Mouse (Mus musculus): ENCODE results near the gene Map3k12.

Map3k12 gene

DNA sequence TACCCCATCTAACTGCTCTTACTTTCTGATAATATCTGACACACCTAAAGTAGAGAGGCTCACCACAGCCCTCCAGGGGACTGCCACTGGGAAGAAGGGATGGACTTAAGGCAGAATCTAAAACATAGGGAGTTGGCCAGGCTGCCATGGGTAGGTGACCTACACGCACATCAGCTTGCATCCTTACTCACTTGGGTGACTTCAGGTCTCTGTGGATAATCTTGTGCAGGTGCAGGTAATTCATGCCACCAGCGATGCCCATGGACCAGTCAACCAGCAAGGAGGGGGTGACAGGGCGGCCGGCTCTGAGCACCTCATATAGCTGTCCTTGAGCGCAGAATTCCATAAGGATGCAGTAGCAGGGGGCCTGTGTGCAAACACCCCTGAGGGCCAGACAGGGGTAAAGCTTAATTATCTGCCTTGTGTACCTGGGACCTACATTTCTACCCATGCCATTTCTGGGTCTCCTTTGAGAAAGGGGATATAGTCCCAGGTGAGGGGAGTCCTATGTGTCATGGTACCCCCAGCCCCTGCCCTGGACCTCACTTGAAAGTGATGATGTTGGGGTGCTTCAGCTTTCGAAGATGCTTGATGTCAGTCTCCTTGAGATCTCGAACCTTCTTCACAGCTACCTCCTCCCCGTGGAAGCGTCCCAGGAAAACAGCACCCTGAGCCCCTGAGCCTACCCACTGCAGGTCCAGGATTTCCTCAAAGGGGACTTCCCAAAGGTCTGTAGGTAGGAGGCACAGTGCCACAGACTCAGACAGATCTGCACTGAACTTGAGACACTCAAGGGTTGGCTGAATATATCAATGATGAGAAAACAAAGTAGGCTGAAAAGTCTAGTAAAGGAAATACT is 12.7 kb downstream of the Map3k12 start:
- no peak for DNase-seq (ENCODE audit: extremely low spot score, low read depth, low spot score)

DNA sequence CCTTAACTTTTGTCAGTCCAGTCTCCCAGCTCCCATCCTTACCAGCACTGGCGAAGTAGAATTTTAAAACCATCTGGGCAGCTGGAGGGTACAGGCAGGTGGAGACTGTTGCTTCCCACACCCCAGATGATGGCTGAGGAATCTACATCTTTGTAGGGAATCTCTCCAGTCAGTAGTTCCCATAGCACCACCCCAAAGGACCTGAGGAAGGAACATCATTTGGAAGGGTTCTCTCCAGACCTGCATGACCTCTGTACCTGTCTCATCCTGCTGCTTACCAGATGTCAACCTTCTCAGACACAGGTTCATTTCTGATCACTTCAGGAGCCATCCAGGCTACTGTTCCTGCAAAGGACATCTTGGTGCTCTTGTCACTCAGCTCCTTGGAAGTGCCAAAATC is 13.4 kb downstream of the Map3k12 start, which contains the start of gene Gm10337:
Gene Gm10337, plus strand, starts transcription at position 276 of the 400 bp plus-strand sequence.
- no peak for DNase-seq (ENCODE audit: extremely low spot score, low read depth, low spot score)

DNA sequence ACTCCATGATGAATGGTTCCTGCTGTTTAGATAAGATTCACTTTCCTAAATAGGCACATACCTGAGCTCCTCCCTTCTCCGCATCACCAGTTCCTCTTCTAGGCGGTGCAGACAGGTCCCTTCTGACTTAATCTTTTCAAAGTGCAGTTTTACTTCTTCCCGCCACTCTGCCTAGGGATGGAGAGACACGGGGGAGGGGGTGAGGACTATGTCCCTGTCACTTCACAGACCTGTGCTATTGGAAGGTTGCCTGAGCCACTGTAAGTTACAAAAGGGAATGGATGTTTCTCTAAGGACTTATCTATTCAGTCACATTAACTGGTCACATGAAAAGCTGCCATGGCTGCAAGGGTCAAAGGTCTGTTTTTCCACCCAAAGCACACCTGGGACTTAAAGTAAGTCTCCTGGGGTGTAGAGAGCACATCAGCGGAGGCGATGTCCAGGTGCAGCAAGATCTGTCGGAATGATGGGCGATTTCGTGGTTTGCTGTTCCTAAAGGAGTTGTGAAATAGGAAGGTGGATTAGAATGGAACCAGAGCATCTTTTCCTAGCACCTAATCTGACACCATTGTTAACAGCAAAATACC is 14.5 kb downstream of the Map3k12 start:
- DNase-seq (ENCODE audit: extremely low spot score, low read depth, low spot score): no peak

DNA sequence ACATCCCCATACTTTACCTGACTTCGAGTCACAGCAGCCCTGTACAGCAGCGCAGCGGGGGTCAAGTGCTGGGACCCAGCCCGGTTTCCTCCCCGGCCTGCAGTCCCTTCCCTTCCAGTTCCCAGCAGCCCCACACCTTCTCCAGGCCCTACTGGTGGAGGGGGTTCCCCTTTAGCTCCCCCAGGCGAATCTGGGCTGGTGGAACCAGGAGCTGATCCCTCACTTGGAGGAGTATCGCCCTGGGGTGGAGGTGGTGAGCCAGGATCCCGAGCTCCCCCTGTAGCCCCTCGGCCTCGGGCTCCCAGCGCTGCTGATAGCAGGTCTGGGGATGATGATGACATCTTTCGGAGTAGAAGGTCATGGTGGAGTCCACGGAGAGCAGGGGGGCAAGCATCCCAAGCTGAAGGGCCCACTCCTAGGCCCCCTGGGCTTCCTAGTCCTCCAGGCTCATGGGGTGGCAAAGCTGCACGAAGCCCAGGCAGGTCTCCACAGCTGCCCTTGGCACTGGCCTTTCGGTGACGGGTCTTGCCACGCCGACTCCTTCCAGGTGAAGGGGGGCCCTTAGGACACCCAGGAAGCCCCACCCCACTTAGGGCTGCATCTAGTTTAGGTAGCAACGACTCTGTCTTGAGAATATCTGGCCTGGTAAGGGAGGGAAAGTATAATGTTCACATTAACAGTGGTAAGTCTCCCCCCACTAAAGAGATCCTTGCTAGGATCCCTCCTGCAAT is 15.6 kb downstream of the Map3k12 start:
- DNase-seq (ENCODE audit: extremely low spot score, low read depth, low spot score): no peak

DNA sequence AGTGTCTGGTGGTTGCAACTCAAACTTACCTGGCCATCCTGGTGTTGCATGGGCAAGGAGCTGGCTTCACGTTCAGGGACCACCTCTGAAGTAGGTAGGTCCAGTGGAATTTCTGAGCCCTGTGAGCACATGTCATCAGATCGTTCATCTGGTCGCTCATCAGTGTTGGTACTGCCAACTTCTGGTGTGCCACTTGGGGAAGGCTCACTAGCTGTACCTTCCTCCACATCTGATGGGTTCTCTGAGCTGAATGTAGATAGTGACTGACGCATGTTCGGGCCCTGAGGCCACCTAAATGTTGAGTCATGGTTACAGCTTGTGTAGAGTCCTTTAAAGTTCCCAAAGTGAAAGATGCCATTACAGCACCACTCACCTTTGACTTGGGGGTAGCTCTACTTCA is 16.4 kb downstream of the Map3k12 start:
- DNase-seq (ENCODE audit: extremely low spot score, low read depth, low spot score): no peak

GRCm38 (mm10) chr15:102499851-102500250 is 17.0 kb downstream of the Map3k12 start:
- DNase-seq (ENCODE audit: extremely low spot score, low read depth, low spot score): no peak

- DNase-seq (ENCODE audit: extremely low spot score, low read depth, low spot score): no peak
These were observed 17.5 kb downstream of the Map3k12 start for GRCm38 (mm10) chr15:102499370-102499769.

DNA sequence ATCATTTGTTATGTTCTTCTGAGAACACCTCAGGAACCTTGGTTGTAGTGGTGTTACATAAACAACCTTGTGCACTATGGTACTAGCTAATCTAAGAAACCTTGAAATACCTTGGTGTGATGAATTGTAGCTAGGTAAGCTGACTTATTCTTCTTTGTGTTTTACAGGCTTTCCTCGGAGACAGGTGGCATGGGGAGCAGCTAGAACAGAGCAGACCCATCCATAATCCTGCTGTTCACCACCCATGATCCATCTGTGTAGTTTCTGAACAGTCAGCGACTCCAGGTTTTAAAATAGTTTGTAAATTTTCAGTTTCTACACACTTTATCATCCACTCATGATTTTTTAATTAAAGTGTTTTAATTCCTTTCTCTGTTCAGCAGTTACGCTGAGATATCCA is 18.5 kb downstream of the Map3k12 start:
- DNase-seq (ENCODE audit: extremely low spot score, low read depth, low spot score): no peak

DNA sequence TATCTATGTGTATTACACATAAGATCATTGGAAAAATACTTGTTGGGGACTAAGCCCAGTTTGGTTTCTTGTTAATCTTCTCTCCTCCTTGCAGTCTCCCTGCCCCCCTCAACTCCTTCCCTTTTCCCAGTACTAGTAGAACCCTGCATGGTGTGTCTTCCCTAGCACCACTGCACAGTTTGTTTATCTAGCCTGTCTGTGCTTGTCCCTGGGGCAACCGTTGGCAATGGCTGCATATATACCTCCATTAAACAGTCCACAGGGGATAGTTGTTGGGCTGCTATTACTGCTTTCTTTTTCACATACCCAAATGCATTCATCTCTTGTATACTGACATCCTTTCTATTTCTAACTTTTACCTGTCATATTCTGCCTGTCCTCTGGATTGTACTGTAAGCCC is 29.2 kb downstream of the Map3k12 start:
- DNase-seq (ENCODE audit: extremely low spot score, low read depth, low spot score): no peak

DNA sequence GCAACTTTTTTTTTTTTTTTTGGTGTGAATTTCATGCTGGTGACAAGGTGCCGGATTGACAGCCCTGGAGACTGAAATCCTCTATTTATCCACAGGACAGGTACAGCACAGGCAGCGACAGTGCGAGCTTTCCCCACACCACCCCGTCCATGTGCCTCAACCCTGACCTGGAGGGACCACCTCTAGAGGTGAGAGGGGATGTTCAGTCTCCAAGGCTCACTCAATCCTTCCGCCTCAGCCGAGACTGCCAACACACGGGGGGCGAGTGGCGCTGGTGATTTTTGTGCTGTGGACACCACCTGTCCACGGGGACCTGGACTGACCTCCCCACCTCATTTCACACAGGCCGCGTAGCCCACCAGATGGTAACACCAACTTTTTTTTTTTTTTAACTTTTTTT is 31.0 kb downstream of the Map3k12 start:
- no peak for DNase-seq (ENCODE audit: extremely low spot score, low read depth, low spot score)

GRCm38 (mm10) chr15:102483136-102483535 is 33.7 kb downstream of the Map3k12 start:
- DNase-seq (ENCODE audit: extremely low spot score, low read depth, low spot score): no peak

- DNase-seq (ENCODE audit: extremely low spot score, low read depth, low spot score): no peak
These were observed 42.3 kb downstream of the Map3k12 start for GRCm38 (mm10) chr15:102474520-102474919.

DNA sequence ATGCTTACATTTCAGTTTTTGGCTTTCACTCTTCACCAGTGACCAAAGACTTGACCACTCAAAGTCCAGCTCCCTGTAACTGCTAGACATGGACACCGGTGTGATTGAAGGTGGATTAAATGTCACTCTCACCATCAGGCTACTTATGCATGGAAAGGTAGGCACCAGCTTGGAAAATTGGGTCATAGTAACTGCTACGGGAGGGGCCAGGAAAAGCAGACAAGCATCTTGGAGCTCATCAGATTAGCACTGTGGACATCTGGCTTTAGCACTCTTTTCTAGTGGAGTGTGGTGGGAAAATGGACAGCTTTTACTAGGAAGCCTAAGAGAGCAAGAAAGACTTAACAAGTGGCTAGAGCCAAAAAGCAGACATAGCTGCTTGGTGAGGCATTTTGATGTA is 43.6 kb downstream of the Map3k12 start:
- no peak for DNase-seq (ENCODE audit: extremely low spot score, low read depth, low spot score)

DNA sequence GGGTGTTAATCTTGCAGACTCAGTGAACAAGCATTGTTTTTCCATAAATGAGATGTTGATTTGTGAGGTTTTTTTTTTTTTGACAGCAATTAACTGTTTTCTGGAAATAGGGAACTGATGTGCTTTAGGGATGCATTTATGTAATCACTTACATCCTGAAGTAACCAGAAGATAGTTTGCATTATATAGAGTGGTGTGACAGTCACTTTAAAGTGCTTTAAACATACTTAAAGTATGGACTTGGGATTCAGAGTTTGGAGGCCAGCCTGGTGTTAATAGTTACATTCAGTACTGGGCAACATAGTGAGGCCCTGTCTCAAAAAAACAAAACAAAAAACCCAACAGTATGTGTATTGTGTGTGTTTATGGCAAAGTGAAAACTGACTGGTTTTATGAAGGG is 45.1 kb downstream of the Map3k12 start:
- no peak for DNase-seq (ENCODE audit: extremely low spot score, low read depth, low spot score)

- DNase-seq (ENCODE audit: extremely low spot score, low read depth, low spot score): no peak
These were observed 45.6 kb downstream of the Map3k12 start for GRCm38 (mm10) chr15:102471295-102471645.

- no peak for DNase-seq (ENCODE audit: extremely low spot score, low read depth, low spot score)
These were observed 46.1 kb downstream of the Map3k12 start for GRCm38 (mm10) chr15:102470605-102471294.

- DNase-seq (ENCODE audit: extremely low spot score, low read depth, low spot score): peak; percentile 87
These were observed 46.7 kb downstream of the Map3k12 start, which contains the start of gene Pcbp2 for GRCm38 (mm10) chr15:102470183-102470604. Gene Pcbp2 (plus strand): TSS chr15:102470539.

GRCm38 (mm10) chr15:102468675-102469370 is 48.0 kb downstream of the Map3k12 start:
- no peak for DNase-seq (ENCODE audit: extremely low spot score, low read depth, low spot score)

- no peak for DNase-seq (ENCODE audit: extremely low spot score, low read depth, low spot score)
These were observed 53.2 kb downstream of the Map3k12 start for GRCm38 (mm10) chr15:102463666-102464065.

DNA sequence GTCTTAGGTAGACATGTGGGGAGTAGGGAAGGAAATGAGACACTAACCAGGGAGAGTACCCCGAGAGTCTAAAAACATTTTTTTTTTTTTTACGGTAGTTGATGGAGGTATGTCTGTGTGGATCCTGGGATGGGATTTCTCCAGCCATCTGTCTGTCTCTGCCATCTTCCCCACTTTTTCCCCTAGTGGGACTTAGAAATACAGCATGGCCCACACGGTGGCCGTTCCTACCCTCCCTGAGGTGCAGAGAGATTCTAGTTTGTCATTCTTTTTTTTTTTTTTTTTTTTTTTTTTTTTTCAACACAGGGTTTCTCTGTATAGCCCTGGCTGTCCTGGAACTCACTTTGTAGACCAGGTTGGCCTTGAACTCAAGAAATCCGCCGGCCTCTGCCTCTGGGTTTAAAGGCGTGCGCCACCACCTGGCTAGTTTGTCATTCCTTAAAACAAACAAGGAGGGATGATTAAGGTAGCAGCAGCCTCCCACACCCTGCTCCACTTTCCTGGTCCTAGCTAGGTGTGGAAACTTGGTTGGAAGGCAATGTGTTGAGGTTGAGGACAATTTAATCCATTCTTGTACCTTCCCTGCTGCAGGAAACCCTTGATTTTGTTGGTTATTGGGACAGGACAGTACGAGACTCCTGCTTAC is 55.3 kb downstream of the Map3k12 start:
- no peak for DNase-seq (ENCODE audit: extremely low spot score, low read depth, low spot score)

Data from hindlimb bud, embryonic 11.5 days (tissue).